Mouse (Mus musculus) cerebral cortex, adult 2 months (tissue): ENCODE measurements around the gene Micu1.

ENCODE experiments used
- WGBS: fragments of 180-500 bp; shearing (Covaris S2); methylation state at CpG from one replicate; pipeline ENCODE4 v1.1.7; 2018; 5-methylcytosine and 5-hydroxymethylcytosine counted together

The Micu1 gene

DNA sequence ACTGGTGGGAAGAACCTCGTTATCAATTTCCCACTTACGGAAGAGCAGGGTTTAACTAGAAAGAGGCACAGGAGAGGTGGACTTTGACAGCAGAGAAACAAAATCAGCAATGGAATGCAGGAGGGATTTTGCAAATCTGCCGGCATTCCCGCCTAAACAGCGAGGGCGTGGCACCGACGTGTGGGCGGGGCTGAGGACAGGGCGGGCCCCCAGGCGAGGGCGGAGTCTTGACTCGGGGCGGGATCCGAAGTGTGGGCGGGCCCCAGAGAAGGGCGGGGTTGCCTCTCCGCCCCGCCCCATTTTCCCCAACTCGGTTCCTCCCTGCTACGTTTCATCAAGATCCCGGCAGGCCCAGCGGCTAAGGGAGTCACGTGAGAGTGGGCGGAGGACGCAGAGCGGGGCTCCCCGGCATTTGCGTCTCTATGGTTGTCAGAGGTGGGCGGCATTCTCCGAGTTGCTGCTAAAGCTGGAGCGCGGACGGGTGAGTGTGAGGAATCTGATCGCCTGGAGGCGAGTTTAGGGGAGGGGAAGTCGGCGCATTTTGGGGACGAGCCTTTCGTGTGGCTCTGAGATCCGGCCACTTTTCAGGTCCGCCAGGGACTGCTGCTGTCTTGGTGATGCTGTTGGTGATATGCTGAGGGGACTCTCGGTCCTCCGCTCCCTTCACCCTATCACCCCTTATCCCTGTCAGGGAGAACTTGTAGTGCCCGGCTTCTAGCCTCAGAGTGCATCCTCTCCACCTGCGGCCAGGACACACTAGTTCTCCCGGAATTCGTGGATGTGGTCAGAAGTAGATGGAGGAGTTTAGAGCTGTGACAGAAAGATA lies at the start of gene Micu1:
Micu1 (plus strand) TSS at position 271 of the 826 bp plus-strand sequence.
- under 1% methylated on average over 48 of the region's 48 CpGs for WGBS

GRCm38 (mm10) chr10:59656799-59657198 lies 45.5 kb upstream of the Micu1 start:
- WGBS, result 85% methylated on average over 13 of the region's 13 CpGs

DNA sequence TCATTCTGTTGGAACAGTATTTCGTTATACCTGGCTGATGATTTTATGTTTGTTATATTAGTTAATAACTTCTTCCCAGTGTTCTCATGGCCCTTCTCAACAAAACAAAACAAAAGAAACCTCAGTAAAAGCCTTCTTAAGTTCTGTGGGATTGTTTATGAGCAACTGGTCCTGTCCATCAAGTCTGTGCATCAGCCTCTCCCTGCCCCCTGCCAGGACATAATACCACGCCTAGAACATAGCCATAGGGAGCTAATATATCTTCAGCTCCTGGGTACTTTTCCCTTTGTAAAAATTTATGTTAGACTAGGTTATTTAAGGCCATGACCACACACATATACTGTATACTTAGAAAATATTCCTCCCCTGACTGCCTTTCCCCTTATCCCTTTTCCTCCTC lies 37.5 kb upstream of the Micu1 start:
- WGBS, result 79% methylated on average over 2 of the region's 2 CpGs

GRCm38 (mm10) chr10:59665503-59666291 lies 36.6 kb upstream of the Micu1 start:
- 58% methylated on average over 13 of the region's 13 CpGs for WGBS

GRCm38 (mm10) chr10:59667377-59667776 lies 34.9 kb upstream of the Micu1 start:
- WGBS, result 29% methylated on average over 6 of the region's 6 CpGs

DNA sequence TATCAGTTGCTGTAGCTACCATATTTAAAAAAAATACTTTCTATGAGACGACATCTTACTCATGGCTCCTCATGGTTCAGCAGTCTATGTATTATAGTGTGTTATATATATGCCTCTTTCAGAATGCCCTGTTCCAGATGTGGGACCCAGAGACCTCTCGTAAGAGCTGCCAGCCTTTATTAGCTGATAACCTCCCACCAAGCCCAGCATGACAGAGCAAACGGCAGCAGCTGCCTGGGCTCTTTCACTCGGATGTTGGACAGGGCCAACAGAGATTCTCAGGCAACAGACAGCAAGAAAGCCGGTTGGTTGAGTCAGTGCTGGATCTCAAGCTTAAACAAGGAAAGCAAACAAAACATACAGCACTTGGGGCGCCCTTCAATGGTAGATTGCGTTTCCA lies 33.8 kb upstream of the Micu1 start:
- 87% methylated on average over 7 of the region's 7 CpGs for WGBS

DNA sequence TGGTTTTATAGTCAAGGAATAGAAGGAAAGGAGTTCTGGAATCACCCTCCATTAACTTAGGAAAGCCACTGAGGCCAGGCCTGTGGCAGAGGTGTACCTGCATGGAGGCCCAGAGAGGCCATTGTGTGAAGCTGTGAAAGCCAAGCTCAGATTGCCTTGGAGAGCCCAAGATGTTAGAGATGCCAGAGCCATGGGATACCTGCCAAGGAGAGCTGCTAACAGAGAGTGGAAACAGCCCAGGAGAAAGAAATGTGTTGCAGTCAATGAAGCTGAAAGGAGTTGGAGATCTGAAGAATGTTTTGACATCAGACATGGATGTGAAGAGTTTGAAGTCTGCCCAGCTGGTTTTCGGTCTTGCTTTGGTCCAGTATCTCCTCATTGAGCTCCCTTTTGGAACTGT lies 24.4 kb upstream of the Micu1 start:
- WGBS, result 59% methylated on average over 1 of the region's 1 CpGs

- WGBS, result 84% methylated on average over 2 of the region's 2 CpGs
Observed at GRCm38 (mm10) chr10:59679189-59679588, 23.1 kb upstream of the Micu1 start.

DNA sequence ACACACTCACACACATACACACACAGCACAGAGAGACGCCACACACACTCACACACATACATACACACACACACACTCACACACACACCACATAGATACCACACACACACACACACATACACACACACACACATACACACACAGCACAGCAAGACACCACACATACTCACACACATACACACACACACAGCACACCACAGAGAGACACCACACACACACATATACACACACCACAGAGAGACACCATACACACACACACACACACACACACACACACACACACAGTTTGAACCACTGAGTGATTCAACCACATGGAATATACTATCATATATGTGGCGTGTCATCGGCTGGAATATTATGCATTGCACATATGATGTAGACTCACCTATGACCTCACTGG lies 16.7 kb upstream of the Micu1 start:
- WGBS, result 92% methylated on average over 3 of the region's 3 CpGs

GRCm38 (mm10) chr10:59687126-59687525 lies 15.2 kb upstream of the Micu1 start:
- WGBS, result 92% methylated on average over 2 of the region's 2 CpGs

GRCm38 (mm10) chr10:59689836-59690235 lies 12.4 kb upstream of the Micu1 start:
- 68% methylated on average over 6 of the region's 6 CpGs for WGBS

DNA sequence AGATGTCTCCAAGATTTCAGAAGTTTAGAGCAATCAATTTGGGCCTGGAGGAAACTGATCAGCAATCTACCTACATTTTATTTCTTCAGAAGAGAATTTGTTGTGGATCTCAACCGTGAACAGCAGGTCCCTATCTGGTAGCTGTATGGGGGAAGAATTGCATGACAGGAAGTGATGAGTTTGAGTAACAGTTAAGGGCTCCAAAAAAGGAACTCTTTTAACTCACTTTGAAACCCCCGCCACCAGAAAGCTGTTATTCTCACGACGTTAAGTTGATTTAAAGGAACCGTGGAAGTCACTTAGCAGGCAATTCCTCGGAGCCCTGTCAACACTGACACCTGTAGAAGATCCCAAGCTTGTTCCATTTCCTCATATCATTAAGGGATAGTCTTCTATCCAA lies 9.8 kb upstream of the Micu1 start:
- 63% methylated on average over 6 of the region's 6 CpGs for WGBS

DNA sequence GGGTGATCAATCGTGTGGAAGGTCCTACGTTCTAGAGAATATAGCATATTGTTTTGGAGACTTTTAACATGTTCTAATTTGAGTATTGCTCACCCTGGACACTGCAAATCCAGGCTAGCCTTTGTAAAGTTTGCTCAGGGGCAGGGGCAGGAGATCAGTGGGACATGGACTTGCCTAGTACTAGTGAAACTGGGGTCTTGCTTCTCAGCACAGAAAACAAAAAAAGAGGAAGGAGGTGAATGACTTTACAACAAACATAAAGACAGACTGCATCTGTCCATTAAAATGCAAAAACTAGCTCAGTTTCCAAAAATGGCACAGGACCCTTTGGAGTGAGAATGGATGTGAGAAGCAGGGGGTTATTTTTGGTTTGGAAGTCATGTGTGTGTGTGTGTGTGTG lies 8.2 kb upstream of the Micu1 start:
- WGBS, result 89% methylated on average over 2 of the region's 2 CpGs

DNA sequence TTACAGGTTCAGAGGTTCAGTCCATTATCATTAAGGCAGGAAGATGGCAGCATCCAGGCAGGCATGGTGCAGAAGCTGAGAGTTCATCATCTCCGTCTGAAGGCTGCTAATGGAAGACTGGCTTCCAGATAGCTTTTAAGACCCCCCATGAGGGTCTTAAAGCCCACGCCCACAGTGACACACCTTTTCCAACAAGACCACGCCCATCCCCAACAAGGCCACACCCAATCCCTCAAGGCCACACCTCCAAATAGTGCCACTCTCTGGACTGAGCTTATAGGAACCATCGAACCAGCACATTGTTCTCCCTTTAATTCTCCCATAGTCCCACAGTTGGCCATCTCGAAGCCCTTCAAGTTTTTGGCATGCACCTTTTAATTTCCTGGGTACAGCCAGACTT lies 2.8 kb upstream of the Micu1 start:
- WGBS, result 83% methylated on average over 5 of the region's 5 CpGs

GRCm38 (mm10) chr10:59701805-59702204 lies 472 bp upstream of the Micu1 start:
- 40% methylated on average over 5 of the region's 5 CpGs for WGBS

DNA sequence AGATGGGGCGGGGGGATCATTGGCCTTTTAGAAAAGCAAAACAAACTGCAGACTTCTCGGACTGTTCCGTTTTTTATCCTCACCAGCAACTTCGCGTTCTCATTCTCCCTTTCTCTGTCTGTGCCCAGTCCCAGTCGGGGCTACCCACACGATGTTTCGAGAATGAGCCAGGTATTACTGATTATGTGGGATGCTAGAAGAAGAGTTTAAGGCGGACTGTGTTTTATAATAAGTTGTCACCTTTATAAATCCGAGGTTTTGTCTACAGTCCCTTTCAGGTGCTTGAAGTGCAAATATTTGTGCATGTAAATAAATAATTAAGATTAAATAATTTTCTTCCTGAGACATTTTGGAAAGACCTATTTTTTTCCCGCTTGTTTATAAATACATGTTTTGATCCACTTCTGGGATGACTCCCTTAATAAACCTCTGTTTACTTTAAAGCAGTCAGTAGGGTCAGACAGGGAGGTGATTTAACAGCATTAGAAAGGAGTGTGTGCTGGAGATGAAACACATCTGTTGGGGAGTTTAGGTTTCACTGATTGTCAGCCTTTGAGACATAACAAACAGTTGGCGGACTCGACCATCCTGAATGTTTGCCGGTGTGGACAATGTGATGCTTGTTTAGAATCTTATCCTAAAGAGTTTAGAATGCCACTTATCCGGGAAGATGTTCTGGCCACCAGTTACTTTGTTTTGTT lies 933 bp downstream of the Micu1 start:
- WGBS, result 5% methylated on average over 15 of the region's 15 CpGs

- 95% methylated on average over 6 of the region's 6 CpGs for WGBS
Observed at GRCm38 (mm10) chr10:59706991-59707546, 4.8 kb downstream of the Micu1 start.

DNA sequence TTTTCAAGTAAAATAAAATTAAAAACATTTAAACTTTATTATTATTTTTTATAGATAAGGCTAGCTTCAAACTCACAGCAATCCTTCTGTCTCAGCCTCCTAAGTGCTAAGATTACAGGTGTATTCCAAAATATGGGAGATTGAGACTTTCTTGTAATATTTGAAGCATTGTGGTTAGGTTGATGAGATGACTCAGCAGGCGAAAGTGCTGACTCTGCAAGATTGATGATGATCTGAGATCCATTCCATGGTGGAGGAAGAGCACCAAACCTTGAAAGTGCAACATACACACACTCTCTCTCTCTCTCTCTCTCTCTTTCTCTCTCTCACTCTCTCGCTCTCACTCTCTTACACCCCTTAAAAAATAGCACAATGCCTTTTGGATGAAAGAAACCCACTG lies 5.3 kb downstream of the Micu1 start:
- WGBS, result 87% methylated on average over 2 of the region's 2 CpGs

- WGBS, result 91% methylated on average over 7 of the region's 7 CpGs
Observed at GRCm38 (mm10) chr10:59709281-59709680, 7.0 kb downstream of the Micu1 start.

- WGBS, result 89% methylated on average over 1 of the region's 1 CpGs
Observed at GRCm38 (mm10) chr10:59710246-59710645, 8.0 kb downstream of the Micu1 start.

GRCm38 (mm10) chr10:59712062-59712461 lies 9.8 kb downstream of the Micu1 start:
- WGBS, result 91% methylated on average over 8 of the region's 8 CpGs

DNA sequence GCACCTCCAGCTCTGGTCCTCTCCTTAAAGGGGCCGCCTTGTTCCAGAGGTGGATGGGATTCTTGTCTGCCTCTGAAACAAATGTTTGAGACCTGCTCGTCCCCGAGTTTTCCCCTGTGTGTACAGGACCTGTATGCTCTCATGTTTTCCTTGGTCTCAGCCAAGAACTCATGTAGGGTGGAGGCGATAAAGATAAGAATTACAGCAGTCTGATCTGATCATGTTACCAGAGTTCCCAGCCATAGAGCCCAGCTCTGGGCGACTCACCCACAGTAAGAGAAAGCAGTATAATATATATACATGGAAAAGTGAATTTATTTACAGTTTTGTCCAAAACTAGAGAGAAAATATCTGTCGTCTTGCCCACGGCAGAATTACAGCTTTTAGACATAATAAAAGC lies 17.7 kb downstream of the Micu1 start:
- 82% methylated on average over 7 of the region's 7 CpGs for WGBS
